Mouse (Mus musculus): ENCODE results near the gene Hagh.

DNA sequence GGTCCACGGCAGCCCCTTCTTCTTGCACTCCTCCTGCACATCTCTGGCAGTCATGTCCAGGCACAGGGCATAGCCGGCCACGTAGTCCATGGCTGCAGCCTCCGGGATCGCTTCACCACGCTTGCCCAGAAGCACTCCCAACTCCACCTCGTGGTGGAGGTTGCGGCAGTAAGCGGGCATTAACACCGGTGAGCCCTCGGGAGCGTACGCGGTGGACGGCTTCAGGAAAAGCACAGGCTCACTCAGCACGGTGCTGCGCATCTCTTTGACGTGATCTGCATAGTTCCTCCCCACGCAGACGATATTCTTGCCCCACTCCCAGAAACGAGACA lies 9.8 kb downstream of the Hagh start:
- TF ChIP-seq POLR2A (IDR thresholded peaks at IDR 0.05; ENCODE audit: extremely low read depth, insufficient read depth, low read length) (no peak), CTCF (IDR thresholded peaks at IDR 0.05; ENCODE audit: low read depth, low read length) (peak; percentile 52)

All from liver, adult 2 months (tissue).